1 mouse cellular context compared by ENCODE assay signal in the genomic region with DNA sequence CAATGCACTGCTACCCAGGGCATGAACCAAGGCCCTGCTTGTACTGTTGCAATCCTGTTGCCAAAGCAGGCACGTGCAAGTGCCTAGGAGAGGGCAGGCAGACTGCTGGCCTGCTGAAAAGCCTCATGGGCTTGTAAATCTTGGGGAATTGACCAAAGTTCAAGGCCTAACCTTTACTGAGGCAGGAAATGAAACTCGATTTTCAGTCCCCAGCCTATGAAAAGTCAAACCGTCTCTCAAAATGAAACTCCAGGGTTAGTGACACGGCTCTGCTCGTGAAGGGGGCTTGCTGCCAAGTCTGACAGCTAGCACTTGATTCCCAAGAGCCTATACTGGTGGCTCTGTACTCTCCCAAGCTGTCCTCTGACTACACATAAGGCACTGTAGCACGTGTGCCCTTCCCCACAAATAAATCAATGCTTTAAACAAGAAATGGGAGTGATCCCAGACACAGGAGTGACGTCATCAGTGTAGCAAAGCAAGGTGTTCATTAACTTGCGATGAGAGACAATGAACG.
TF ChIP-seq lines count a peak whose summit lies in the region.

No protein-coding gene starts in this region.

TF ChIP-seq in CH12.LX, 34 proteins besides CTCF, POLR2A, EP300 and RAD21 (continued from another document):
- TF ChIP-seq USF2 (conservative IDR thresholded peaks at IDR 0.05; ENCODE audit: low read depth, low read length), result no peak
- no peak for TF ChIP-seq KAT2A (IDR thresholded peaks at IDR 0.05; ENCODE audit: insufficient replicate concordance, low read length)
- TF ChIP-seq HCFC1 (IDR thresholded peaks at IDR 0.05; ENCODE audit: low read depth, low read length), result no peak
- TF ChIP-seq ETS1 (conservative IDR thresholded peaks at IDR 0.05; ENCODE audit: low read depth, low read length), result peak; percentile 36; the same call in 1 of the 2 replicates
- no peak for TF ChIP-seq ZMIZ1 (IDR thresholded peaks at IDR 0.05; ENCODE audit: low read depth, low read length)
- no peak for TF ChIP-seq E2F4 (IDR thresholded peaks at IDR 0.05; ENCODE audit: insufficient replicate concordance, low read depth, low read length)
- TF ChIP-seq ZKSCAN1 (IDR thresholded peaks at IDR 0.05; ENCODE audit: borderline replicate concordance, low read depth, low read length), result no peak
- TF ChIP-seq GABPA (IDR thresholded peaks at IDR 0.05; ENCODE audit: insufficient replicate concordance, low read depth, low read length), result no peak
- no peak for TF ChIP-seq ELF1 (IDR thresholded peaks at IDR 0.05; ENCODE audit: low read depth, low read length)
- no peak for TF ChIP-seq NRF1 (IDR thresholded peaks at IDR 0.05; ENCODE audit: low read depth, low read length)
- TF ChIP-seq BHLHE40 (IDR thresholded peaks at IDR 0.05; ENCODE audit: low read depth, low read length), result peak; percentile 87
- no peak for TF ChIP-seq ZC3H11A (IDR thresholded peaks at IDR 0.05; ENCODE audit: low read depth, low read length)
- no peak for TF ChIP-seq SMC3 (IDR thresholded peaks at IDR 0.05; ENCODE audit: low read depth, low read length)
- TF ChIP-seq PAX5 (IDR thresholded peaks at IDR 0.05; ENCODE audit: low read length), result no peak
- TF ChIP-seq MEF2A (IDR thresholded peaks at IDR 0.05; ENCODE audit: borderline replicate concordance, low read depth, low read length), result peak; percentile 41; the same call in 1 of the 2 replicates
- TF ChIP-seq ZNF384 (IDR thresholded peaks at IDR 0.05; ENCODE audit: low read depth, low read length), result no peak
- no peak for TF ChIP-seq CHD1 (IDR thresholded peaks at IDR 0.05; ENCODE audit: low read depth, low read length)
- no peak for TF ChIP-seq RCOR1 (conservative IDR thresholded peaks at IDR 0.05; ENCODE audit: low read depth, low read length)
- no peak for TF ChIP-seq MAZ (IDR thresholded peaks at IDR 0.05; ENCODE audit: low read depth, low read length)
- no peak for TF ChIP-seq CHD2 (IDR thresholded peaks at IDR 0.05; ENCODE audit: low read length)
- no peak for TF ChIP-seq UBTF (IDR thresholded peaks at IDR 0.05; ENCODE audit: low read depth, low read length)
- TF ChIP-seq TCF12 (IDR thresholded peaks at IDR 0.05; ENCODE audit: low read depth, low read length), result 0 out of 2 replicates have a peak, but pooled peaks have one; percentile 25
- TF ChIP-seq MXI1 (IDR thresholded peaks at IDR 0.05; ENCODE audit: low read depth, low read length), result no peak
- TF ChIP-seq TBP (conservative IDR thresholded peaks at IDR 0.05; ENCODE audit: low read depth, low read length), result 0 out of 2 replicates have a peak, but pooled peaks have one; percentile 30
- no peak for TF ChIP-seq SIN3A (IDR thresholded peaks at IDR 0.05; ENCODE audit: low read length)
- TF ChIP-seq JUN (IDR thresholded peaks at IDR 0.05; ENCODE audit: insufficient read depth, low read depth, low read length), result peak; percentile 50; the same call in 1 of the 2 replicates
